Mouse (Mus musculus): ENCODE measurements around the gene Defb35. TPM values are rescaled to one million over a fixed set of nuclear protein-coding genes. Genes with fewer than 3 reads are reported as not detected.
"Not testable (repeated sequence)": the region's sequence is repeated elsewhere in the genome, so short reads cannot be mapped to it uniquely, and the experiment has no call there.

Gene Defb35
- polyA plus RNA-seq (2015; fragmentation: Nextera tagmentation; extraction: Ambion mirVana), result not detected in 2 replicates

DNA sequence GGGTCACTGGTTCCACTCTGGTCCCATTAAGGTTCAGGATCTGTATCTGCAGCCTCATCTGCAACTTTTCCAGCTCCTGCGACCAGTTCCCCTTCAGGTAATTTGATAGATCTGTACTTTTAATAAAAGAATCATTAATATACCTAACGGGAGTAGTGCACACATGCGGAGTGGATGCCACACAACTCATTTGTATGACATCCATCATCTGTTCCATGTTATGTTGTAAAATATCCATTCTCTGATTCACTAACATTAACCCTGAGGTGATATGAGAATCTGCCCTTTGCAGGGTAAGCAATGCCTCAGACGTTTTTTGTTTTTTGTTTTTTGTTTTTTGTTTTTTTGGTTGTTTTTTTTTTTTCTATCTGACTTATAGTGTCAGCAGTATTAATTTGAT, at the start of gene Defb35:
TSS of gene Defb35 (plus strand) at position 301 of the 400 bp plus-strand sequence.
- not testable (repeated sequence) for H3K9me3 ChIP-seq (replicated peaks); H3K9ac ChIP-seq (replicated peaks); H3K4me2 ChIP-seq; H3K4me1 ChIP-seq; H3K27me3 ChIP-seq (replicated peaks); ATAC-seq (ENCODE audit: low FRiP score); H3K27ac ChIP-seq (replicated peaks); H3K4me3 ChIP-seq (replicated peaks); H3K36me3 ChIP-seq
- 86% methylated on average over 4 of the region's 4 CpGs for WGBS

DNA sequence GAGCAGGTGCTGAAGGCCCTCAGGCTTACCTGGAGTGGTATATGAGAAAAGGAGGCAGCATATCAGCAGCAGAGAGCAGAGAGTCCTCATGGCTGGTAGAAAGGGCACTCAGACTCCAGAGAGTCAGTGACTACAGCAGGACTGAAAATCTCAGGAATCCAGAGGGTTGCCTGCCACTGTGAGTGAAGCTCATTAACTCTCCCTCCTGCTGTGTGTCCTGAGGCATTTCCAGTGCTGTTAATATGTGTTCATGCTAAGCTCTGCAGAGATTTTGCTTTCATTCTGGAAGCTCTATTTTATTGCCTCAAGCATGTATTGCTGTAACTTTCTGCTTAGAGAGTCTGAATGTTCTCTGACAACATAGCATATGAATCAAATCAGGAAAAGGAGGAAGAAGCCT, 31.9 kb upstream of the Defb35 start, which contains the start of gene Defb11:
TSS of gene Defb11 (minus strand) at position 123 of the 400 bp plus-strand sequence.
- ATAC-seq (ENCODE audit: low FRiP score); H3K9ac ChIP-seq (replicated peaks); H3K9me3 ChIP-seq (replicated peaks); H3K27ac ChIP-seq (replicated peaks); H3K27me3 ChIP-seq (replicated peaks); H3K4me2 ChIP-seq; H3K4me3 ChIP-seq (replicated peaks); H3K4me1 ChIP-seq; H3K36me3 ChIP-seq: not testable (repeated sequence)

DNA sequence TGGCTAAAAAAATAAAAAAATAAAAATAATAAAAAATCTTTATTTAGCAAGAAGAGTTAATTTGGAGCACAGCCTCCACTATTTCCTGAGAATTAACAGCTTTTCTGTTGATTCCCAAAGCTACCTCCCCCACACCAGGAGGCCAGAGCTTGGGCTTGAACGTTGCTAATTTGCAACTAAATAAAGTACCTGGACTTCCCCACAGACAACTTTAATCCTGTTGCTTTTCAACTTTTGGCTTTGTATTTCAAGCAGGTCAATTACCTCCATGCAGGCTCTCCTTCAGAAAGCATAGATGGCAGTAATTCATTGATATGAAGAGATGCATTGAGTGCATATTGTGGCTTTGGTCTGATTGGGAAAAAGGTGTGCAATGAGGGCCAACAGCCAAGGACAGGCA, 26.2 kb upstream of the Defb35 start:
- no peak overlapping the region for H3K9ac ChIP-seq (replicated peaks)
- no peak overlapping the region for H3K4me3 ChIP-seq (replicated peaks)
- no peak overlapping the region for H3K4me2 ChIP-seq
- H3K27me3 ChIP-seq (replicated peaks), result no peaks in the 10 kb centered on the region
- WGBS, result 10% methylated on average over 1 of the region's 1 CpGs
- no peaks in the 10 kb centered on the region for H3K4me1 ChIP-seq
- no peak for ATAC-seq (ENCODE audit: low FRiP score)
- H3K27ac ChIP-seq (replicated peaks), result no peak overlapping the region
- H3K9me3 ChIP-seq (replicated peaks), result no peaks in the 10 kb centered on the region
- no peaks in the 10 kb centered on the region for H3K36me3 ChIP-seq

DNA sequence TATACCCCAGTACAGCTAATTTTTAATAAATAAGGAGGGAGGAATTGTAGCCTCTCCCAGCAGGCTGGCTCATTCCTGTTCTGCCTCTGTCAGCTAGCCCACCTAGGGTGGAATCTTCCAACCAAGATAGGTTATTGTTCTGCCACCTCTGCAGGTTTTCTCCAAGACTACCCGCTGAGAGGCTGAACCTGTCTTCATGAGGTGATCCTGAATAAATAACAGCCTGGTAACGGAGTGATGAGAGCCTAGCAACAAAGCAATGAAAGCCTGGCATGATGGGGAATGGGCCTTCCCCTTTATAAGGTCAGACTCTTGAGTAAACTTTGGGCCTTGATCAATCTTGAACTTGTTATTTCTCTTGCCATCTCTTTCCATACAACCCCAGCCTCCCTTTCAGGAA, 25.6 kb upstream of the Defb35 start:
- no peak overlapping the region for H3K4me2 ChIP-seq
- H3K36me3 ChIP-seq, result no peaks in the 10 kb centered on the region
- 29% methylated on average over 2 of the region's 2 CpGs for WGBS
- no peak overlapping the region for H3K9ac ChIP-seq (replicated peaks)
- ATAC-seq (ENCODE audit: low FRiP score), result no peak
- no peaks in the 10 kb centered on the region for H3K9me3 ChIP-seq (replicated peaks)
- H3K4me1 ChIP-seq, result no peaks in the 10 kb centered on the region
- no peak overlapping the region for H3K27ac ChIP-seq (replicated peaks)
- no peaks in the 10 kb centered on the region for H3K27me3 ChIP-seq (replicated peaks)
- H3K4me3 ChIP-seq (replicated peaks), result no peak overlapping the region

DNA sequence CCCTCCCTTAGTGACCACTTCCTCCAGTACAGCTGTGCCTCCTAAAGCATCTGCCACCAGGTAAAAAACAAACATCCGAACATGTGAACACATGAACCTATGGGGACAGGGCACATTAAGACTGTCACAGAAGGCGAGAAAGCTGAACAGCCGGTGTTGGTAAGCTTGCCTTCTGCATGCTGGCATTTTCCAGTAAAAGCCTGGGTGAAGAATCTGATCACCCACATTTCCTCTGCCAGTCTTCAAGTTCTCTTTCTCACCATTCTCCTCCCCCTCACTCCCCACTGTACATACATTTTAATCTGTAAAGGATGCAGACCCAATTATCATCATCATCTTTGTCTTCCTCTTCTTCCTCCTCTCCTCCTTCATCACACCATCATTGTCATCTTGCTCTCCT, 22.5 kb upstream of the Defb35 start:
- ATAC-seq (ENCODE audit: low FRiP score), result no peak

DNA sequence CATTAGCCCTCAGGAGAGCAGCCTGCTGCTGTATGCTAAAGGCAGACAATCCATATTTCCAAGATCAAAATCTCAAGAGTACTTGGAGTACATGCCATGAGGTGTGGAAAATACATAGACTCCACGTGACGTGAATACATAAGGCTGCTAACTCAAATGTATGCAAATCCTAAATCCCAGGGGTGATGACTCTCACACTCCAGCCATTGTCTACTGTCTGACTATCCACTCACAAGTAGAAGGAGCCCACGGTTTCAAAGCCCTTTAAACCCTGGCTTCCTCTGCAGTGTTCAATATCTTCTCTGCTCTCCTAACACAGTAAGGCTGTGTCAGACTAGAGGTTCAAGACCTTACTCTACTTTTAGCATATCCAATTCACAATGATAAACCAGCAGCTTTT, 7.4 kb upstream of the Defb35 start:
- not testable (repeated sequence) for H3K9me3 ChIP-seq (replicated peaks); H3K27ac ChIP-seq (replicated peaks); H3K9ac ChIP-seq (replicated peaks); H3K4me1 ChIP-seq; H3K4me3 ChIP-seq (replicated peaks); H3K36me3 ChIP-seq; H3K4me2 ChIP-seq; ATAC-seq (ENCODE audit: low FRiP score); H3K27me3 ChIP-seq (replicated peaks)
- WGBS, result 81% methylated on average over 3 of the region's 3 CpGs

More for the DNA sequence above, 22.5 kb upstream of the Defb35 start:
- H3K9me3 ChIP-seq (replicated peaks), result no peaks in the 10 kb centered on the region
- H3K4me2 ChIP-seq, result no peak overlapping the region
- H3K4me1 ChIP-seq, result no peaks in the 10 kb centered on the region
- no peaks in the 10 kb centered on the region for H3K36me3 ChIP-seq
- no peak overlapping the region for H3K9ac ChIP-seq (replicated peaks)
- no peaks in the 10 kb centered on the region for H3K27me3 ChIP-seq (replicated peaks)
- 94% methylated on average over 3 of the region's 3 CpGs for WGBS
- H3K4me3 ChIP-seq (replicated peaks), result no peak overlapping the region
- no peak overlapping the region for H3K27ac ChIP-seq (replicated peaks)

DNA sequence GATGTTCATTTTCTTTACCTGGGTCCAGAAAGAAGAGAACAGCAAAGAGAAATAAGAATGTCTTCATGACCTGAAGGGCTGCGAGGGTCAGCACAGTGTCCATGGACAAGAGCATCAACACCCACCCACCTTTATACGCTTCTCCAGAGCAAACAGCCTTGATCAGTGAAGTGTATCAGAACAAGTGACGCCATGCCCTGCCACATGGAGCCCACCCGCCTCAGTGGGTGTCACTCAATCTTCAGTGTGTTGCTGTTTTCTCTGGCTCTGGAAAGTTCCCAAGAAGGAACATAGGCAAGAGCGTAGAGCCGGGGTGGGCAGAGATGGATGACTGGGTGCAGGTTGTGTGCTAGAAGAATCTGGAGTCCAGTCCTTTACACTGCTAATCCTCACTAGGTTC, 5.5 kb upstream of the Defb35 start, which contains the start of gene Defb15:
TSS of gene Defb15 (minus strand) at position 101 of the 400 bp plus-strand sequence.
- no peak within 1 kb of the TSS for H3K4me2 ChIP-seq
- H3K36me3 ChIP-seq, result no peaks in the 10 kb centered on the region
- H3K9me3 ChIP-seq (replicated peaks), result no peaks in the 10 kb centered on the region
- no peak within 1 kb of the TSS for H3K4me3 ChIP-seq (replicated peaks)
- ATAC-seq (ENCODE audit: low FRiP score), result no peak
- no peaks in the 10 kb centered on the region for H3K4me1 ChIP-seq
- no peak within 1 kb of the TSS for H3K27ac ChIP-seq (replicated peaks)
- H3K9ac ChIP-seq (replicated peaks), result no peak within 1 kb of the TSS
- no peaks in the 10 kb centered on the region for H3K27me3 ChIP-seq (replicated peaks)
- WGBS, result 91% methylated on average over 6 of the region's 6 CpGs

DNA sequence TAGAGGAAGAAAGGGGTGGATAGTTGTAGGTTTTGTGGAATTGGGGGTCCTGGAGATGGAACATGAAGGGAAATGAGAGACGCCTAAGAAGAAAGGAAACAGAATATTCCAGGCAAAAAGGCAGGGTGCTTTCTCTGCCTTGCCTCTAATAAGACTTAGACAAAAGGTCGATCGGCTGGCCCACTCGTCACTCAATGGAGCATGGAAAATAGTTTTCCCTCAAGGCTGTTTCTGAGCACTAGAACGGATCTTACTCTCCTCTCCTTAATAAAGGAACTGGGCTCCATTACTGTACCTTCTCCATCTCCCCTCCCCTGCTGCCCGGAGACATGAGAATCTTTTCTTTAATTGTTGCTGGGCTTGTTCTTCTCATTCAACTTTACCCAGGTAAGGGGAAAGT, 8.3 kb downstream of the Defb35 start, which contains the start of gene Defb13:
TSS of gene Defb13 (plus strand) at position 301 of the 400 bp plus-strand sequence.
- Histone ChIP-seq H3K27me3 (replicated peaks) (no peaks in the 10 kb centered on the region), H3K4me2 (no peak within 1 kb of the TSS), H3K9ac (replicated peaks) (no peak within 1 kb of the TSS), H3K4me1 (no peaks in the 10 kb centered on the region), H3K27ac (replicated peaks) (no peak within 1 kb of the TSS), H3K36me3 (no peaks in the 10 kb centered on the region), H3K9me3 (replicated peaks) (no peaks in the 10 kb centered on the region), H3K4me3 (replicated peaks) (no peak within 1 kb of the TSS)
- no peak for ATAC-seq (ENCODE audit: low FRiP score)
- 82% methylated on average over 6 of the region's 6 CpGs for WGBS

DNA sequence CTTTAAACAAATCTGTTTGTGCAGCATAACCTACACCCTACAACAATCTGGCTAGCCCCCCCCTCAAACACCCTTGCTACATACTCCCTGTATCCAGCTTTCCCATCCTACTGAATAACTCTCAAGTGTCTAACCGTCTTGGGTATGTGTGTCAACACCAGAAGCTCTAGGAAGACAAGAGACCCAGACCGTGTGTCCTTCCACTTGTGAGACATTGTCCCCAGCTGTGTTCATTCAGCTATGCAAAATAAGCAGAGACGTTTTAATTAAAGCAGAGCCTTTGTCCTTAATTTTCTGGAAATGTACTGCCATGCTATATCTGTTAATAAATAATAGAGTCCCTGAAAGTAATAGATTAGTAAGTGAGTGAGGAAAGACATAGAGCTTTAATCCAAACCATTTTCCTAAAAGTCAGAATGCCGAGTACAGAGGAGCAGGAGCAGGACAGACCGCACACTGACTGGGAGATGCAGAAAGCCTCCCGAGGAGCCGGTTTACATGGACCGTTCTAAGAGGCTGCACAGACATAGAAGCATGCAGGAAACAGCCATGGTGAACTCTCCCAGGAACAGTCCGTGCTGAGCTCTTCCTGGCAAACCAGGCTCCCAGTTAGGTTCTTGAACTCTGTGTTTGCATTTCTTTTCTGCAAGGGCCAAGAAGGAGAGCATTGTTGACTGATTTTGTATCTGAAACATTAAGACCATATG, 9.3 kb downstream of the Defb35 start:
- H3K4me2 ChIP-seq, result no peak overlapping the region
- no peaks in the 10 kb centered on the region for H3K4me1 ChIP-seq
- no peak overlapping the region for H3K27ac ChIP-seq (replicated peaks)
- H3K36me3 ChIP-seq, result no peaks in the 10 kb centered on the region
- 66% methylated on average over 9 of the region's 9 CpGs for WGBS
- H3K27me3 ChIP-seq (replicated peaks), result no peaks in the 10 kb centered on the region
- no peak overlapping the region for H3K9ac ChIP-seq (replicated peaks)
- H3K9me3 ChIP-seq (replicated peaks), result no peaks in the 10 kb centered on the region
- no peak for ATAC-seq (ENCODE audit: low FRiP score)
- no peak overlapping the region for H3K4me3 ChIP-seq (replicated peaks)

DNA sequence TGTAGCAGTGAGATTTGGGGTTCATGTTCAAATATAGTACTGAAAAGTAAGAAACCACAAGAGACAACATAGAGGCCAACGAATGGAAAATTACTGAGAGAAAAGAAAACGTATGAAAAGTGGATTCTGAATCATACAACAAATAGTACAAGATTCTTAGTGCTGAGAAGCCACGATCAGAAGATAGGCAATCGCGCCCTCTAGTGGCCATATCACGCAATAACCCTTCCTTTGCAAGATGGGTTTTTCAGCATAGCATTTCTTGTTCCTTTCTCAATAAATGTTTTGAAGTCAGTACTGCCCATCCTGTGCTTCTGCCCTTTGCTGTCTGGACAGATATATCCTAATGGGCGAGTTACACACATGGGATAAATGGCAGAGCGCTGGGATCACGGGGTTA, 17.2 kb downstream of the Defb35 start:
- no peak overlapping the region for H3K4me3 ChIP-seq (replicated peaks)
- no peak; the same call in 1 of the 2 replicates for ATAC-seq (ENCODE audit: low FRiP score)

DNA sequence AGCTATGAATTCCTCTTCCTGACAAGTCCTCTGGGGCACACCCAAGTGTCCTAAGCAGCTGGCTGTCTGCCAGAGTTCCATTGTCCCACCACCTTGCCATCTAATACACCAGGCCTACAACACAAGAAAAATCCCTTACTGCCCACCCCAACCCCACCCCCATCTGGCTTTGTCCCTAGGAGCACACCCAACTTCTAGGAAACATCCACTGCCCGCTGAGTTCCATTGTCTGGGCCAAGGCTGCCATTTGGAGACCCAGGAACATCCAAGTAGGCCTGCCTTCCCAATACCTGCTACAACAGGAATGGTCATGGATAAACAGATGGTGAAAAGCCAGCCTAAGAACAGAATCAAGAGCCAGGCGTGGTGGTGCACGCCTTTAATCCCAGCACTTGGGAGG, 18.2 kb downstream of the Defb35 start:
- Histone ChIP-seq H3K27ac (replicated peaks) (no peak overlapping the region), H3K4me1 (no peaks in the 10 kb centered on the region), H3K4me2 (no peak overlapping the region), H3K9ac (replicated peaks) (no peak overlapping the region), H3K36me3 (no peaks in the 10 kb centered on the region), H3K27me3 (replicated peaks) (no peaks in the 10 kb centered on the region), H3K4me3 (replicated peaks) (no peak overlapping the region), H3K9me3 (replicated peaks) (no peaks in the 10 kb centered on the region)
- ATAC-seq (ENCODE audit: low FRiP score), result no peak
- 91% methylated on average over 3 of the region's 3 CpGs for WGBS

More for the DNA sequence above, 17.2 kb downstream of the Defb35 start:
- no peak overlapping the region for H3K9ac ChIP-seq (replicated peaks)
- WGBS, result 7% methylated on average over 9 of the region's 9 CpGs
- H3K27me3 ChIP-seq (replicated peaks), result no peaks in the 10 kb centered on the region
- H3K27ac ChIP-seq (replicated peaks), result no peak overlapping the region
- no peaks in the 10 kb centered on the region for H3K4me1 ChIP-seq
- H3K9me3 ChIP-seq (replicated peaks), result no peaks in the 10 kb centered on the region
- no peak overlapping the region for H3K4me2 ChIP-seq
- H3K36me3 ChIP-seq, result no peaks in the 10 kb centered on the region

DNA sequence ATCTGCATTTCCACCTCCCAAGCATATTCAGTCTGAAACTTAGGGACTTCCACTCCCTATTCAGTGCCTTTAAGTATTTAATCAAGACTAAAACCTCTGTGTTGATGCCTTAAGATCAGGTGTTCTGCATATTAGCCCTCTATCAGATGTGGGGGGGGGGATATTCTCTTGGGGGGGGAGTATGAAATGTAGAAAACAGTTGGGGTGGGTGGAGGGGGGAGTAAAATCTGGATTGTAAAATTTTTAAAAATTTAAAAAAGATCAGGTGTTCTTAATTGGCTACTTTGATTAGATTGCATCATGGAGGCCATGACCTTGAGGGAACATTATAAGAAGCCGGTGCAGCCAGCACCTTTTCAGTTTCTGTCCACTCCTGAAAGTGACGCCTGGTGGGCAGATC, 20.3 kb downstream of the Defb35 start, which contains the start of gene Fam90a1a:
TSS of gene Fam90a1a (plus strand) at position 301 of the 400 bp plus-strand sequence.
- Histone ChIP-seq H3K4me2 (no peak within 1 kb of the TSS), H3K27me3 (replicated peaks) (no peaks in the 10 kb centered on the region), H3K4me1 (no peaks in the 10 kb centered on the region), H3K36me3 (no peaks in the 10 kb centered on the region), H3K9me3 (replicated peaks) (no peaks in the 10 kb centered on the region), H3K9ac (replicated peaks) (no peak within 1 kb of the TSS), H3K27ac (replicated peaks) (no peak within 1 kb of the TSS), H3K4me3 (replicated peaks) (no peak within 1 kb of the TSS)
- no peak for ATAC-seq (ENCODE audit: low FRiP score)
- 93% methylated on average over 2 of the region's 2 CpGs for WGBS

Data from neural tube, embryonic 15.5 days (tissue).